Comparison of ENCODE assay signal across 8 mouse cellular contexts in genomic region chr13:53783492-53783891, GRCm38 (mm10).
DNase-seq lines count a peak whose midpoint lies in the region; ATAC-seq and TF ChIP-seq lines count a peak whose summit lies in the region.

No protein-coding gene starts in this region.

- no peak for TF ChIP-seq EP300 in CH12.LX (IDR thresholded peaks at IDR 0.05; ENCODE audit: low read length)

- H3K27me3 ChIP-seq in CH12.LX (replicated peaks) = peaks cover 72% of the 10 kb centered on the region
- H3K27me3 ChIP-seq in lung, embryonic 14.5 days (ENCODE audit: insufficient read depth, low read length) = no peaks in the 10 kb centered on the region

- H3K79me2 ChIP-seq in CH12.LX (replicated peaks; ENCODE audit: control insufficient read depth, extremely low read depth, insufficient read depth, poor library complexity, severe bottlenecking) = no peaks in the 10 kb centered on the region

- dilution Hi-C loops in CH12.LX (cut with MboI; ENCODE audit: extremely low pct_ligation_motif_present, extremely low pct_unique_long_range_greater_than_20kb, low sequenced_read_pairs) = no loop called here

- in situ Hi-C loops in CH12.LX (cut with MboI; ENCODE audit: low pct_ligation_motif_present, low pct_unique_long_range_greater_than_20kb, low sequenced_read_pairs) = loop anchor here (5.0 kb wide), 1 partner anchor 274 kb away; the partner anchor contains the start of gene Drd1

- H3K4me1 ChIP-seq in CH12.LX (ENCODE audit: control insufficient read depth in 1 of 2, insufficient read depth in 2 of 2) = no peaks in the 10 kb centered on the region; a peak in 1 of 4 replicates
- no peaks in the 10 kb centered on the region for H3K4me1 ChIP-seq in lung, embryonic 14.5 days (ENCODE audit: insufficient read depth)

- no peak overlapping the region for H3K9ac ChIP-seq in CH12.LX (ENCODE audit: insufficient read depth, low read depth)
- no peak overlapping the region for H3K9ac ChIP-seq in lung, embryonic 14.5 days

- ATAC-seq in lung, embryonic 14.5 days (ENCODE audit: insufficient read depth) = peak; percentile 69; the same call in 1 of the 2 replicates
- ATAC-seq in erythroblast, adult 5-6 weeks (replicated peaks; ENCODE audit: low FRiP score, poor library complexity, severe bottlenecking) = no peak

- TF ChIP-seq POLR2A in CH12.LX (IDR thresholded peaks at IDR 0.05; ENCODE audit: low read depth, low read length) = no peak

- H3K9me3 ChIP-seq in CH12.LX (replicated peaks; ENCODE audit: low read length) = peaks cover 2% of the 10 kb centered on the region
- H3K9me3 ChIP-seq in lung, embryonic 14.5 days (ENCODE audit: low read depth, low read length) = no peaks in the 10 kb centered on the region

- peak; percentile 67 for DNase-seq in CH12.LX (ENCODE audit: extremely low read depth)
- peak; percentile 84 for DNase-seq in adrenal gland, postnatal 10 days
- DNase-seq in embryo, embryonic 11.5 days (ENCODE audit: low read depth, low spot score) = peak; percentile 79
- DNase-seq in heart, adult 8-10 months (ENCODE audit: low spot score) = peak; percentile 72
- peak; percentile 25 for DNase-seq in large intestine, adult 2 months (ENCODE audit: low read depth, low spot score)
- DNase-seq in lung, embryonic 14.5 days = peak; percentile 94
- peak; percentile 85 for DNase-seq in retina, postnatal 7 days (ENCODE audit: low read depth, low spot score)

- WGBS in large intestine, adult 2 months = 20% methylated on average over 6 of the region's 6 CpGs
- 17% methylated on average over 6 of the region's 6 CpGs for whole genome bisulfite sequencing in lung, embryonic 14.5 days

- no peak overlapping the region for H3K4me2 ChIP-seq in CH12.LX (ENCODE audit: insufficient read depth, low read depth, poor library complexity, severe bottlenecking)
- H3K4me2 ChIP-seq in lung, embryonic 14.5 days = no peak overlapping the region

- H3K27ac ChIP-seq in CH12.LX (ENCODE audit: insufficient read depth, low read depth) = no peak overlapping the region
- no peak overlapping the region for H3K27ac ChIP-seq in lung, embryonic 14.5 days (ENCODE audit: low read depth)

- H3K4me3 ChIP-seq in CH12.LX (replicated peaks in 1 of 3; ENCODE audit: low read depth in 2 of 3, low read length in 2 of 3, poor library complexity in 1 of 3) = no peak overlapping the region
- no peak overlapping the region for H3K4me3 ChIP-seq in lung, embryonic 14.5 days (ENCODE audit: low read depth, low read length)

- H3K36me3 ChIP-seq in CH12.LX (replicated peaks in 1 of 2; ENCODE audit: control insufficient read depth in 1 of 2, insufficient read depth in 1 of 2, low read length in 1 of 2) = no peaks in the 10 kb centered on the region
- no peaks in the 10 kb centered on the region for H3K36me3 ChIP-seq in lung, embryonic 14.5 days (ENCODE audit: insufficient read depth)

- peak; percentile 78 to 87 for TF ChIP-seq CTCF in CH12.LX (conservative IDR thresholded peaks at IDR 0.05 in 1 of 2, IDR thresholded peaks at IDR 0.05 in 1 of 2; ENCODE audit: low read depth in 2 of 2, low read length in 2 of 2)
- peak; percentile 97 for TF ChIP-seq CTCF in lung, embryonic 14.5 days (IDR thresholded peaks at IDR 0.05; ENCODE audit: low read depth)

- TF ChIP-seq RAD21 in CH12.LX (IDR thresholded peaks at IDR 0.05; ENCODE audit: low read depth, low read length) = peak; percentile 86

TF ChIP-seq in CH12.LX, 34 proteins besides CTCF, POLR2A, EP300 and RAD21:
- TF ChIP-seq ZMIZ1 (IDR thresholded peaks at IDR 0.05; ENCODE audit: low read depth, low read length) (no peak), ELF1 (IDR thresholded peaks at IDR 0.05; ENCODE audit: low read depth, low read length) (peak; percentile 62), SMC3 (IDR thresholded peaks at IDR 0.05; ENCODE audit: low read depth, low read length) (peak; percentile 83), HCFC1 (IDR thresholded peaks at IDR 0.05; ENCODE audit: low read depth, low read length) (no peak), TCF12 (IDR thresholded peaks at IDR 0.05; ENCODE audit: low read depth, low read length) (no peak), E2F4 (IDR thresholded peaks at IDR 0.05; ENCODE audit: insufficient replicate concordance, low read depth, low read length) (no peak), ZC3H11A (IDR thresholded peaks at IDR 0.05; ENCODE audit: low read depth, low read length) (peak; percentile 15; the same call in 1 of the 2 replicates), RCOR1 (conservative IDR thresholded peaks at IDR 0.05; ENCODE audit: low read depth, low read length) (no peak), ETS1 (conservative IDR thresholded peaks at IDR 0.05; ENCODE audit: low read depth, low read length) (no peak)

Comparison
In these comparisons a context has a peak if more than half of its experiments do, and no peak if none do; other contexts are left out.
1. DNase-seq: peak in every context shown above with its lines; median percentile 94 in lung, embryonic 14.5 days; 85 in retina, postnatal 7 days; 84 in adrenal gland, postnatal 10 days; 79 in embryo, embryonic 11.5 days; 72 in heart, adult 8-10 months; 67 in CH12.LX; 25 in large intestine, adult 2 months.